9 mouse cellular contexts compared by ENCODE assay signal in genomic region chr5:50032332-50032731, GRCm38 (mm10). TPM values are rescaled to one million over a fixed set of nuclear protein-coding genes. Genes with fewer than 3 reads are reported as not detected.
DNase-seq lines count a peak whose midpoint lies in the region; ATAC-seq and TF ChIP-seq lines count a peak whose summit lies in the region.
"Had no signal": no experiment of that assay in that cellular context is flagged by ENCODE, and none has a peak within 500 bp of the region (broad histone marks: within the 10 kb centered on the region; RNA-seq: fewer than 3 reads in every experiment).

No protein-coding gene starts in this region.

- no peak for TF ChIP-seq POLR2A in cerebellum, adult 2 months (IDR thresholded peaks at IDR 0.05; ENCODE audit: borderline replicate concordance, insufficient read depth, low read length)
- TF ChIP-seq POLR2A in cortical plate, adult 2 months (IDR thresholded peaks at IDR 0.05; ENCODE audit: extremely low read depth, insufficient read depth, low read length) = no peak

- peak; percentile 48; the same call in 1 of the 2 replicates for TF ChIP-seq CTCF in cerebellum, adult 2 months (IDR thresholded peaks at IDR 0.05; ENCODE audit: borderline replicate concordance, insufficient read depth, low read depth, low read length)
- peak; percentile 59 for TF ChIP-seq CTCF in cortical plate, adult 2 months (IDR thresholded peaks at IDR 0.05; ENCODE audit: extremely low read depth, insufficient read depth, low read length)

- WGBS in cerebellum, adult 2 months = 60% methylated on average over 5 of the region's 5 CpGs

- no peaks in the 10 kb centered on the region for H3K4me1 ChIP-seq in cerebellum, adult 2 months (ENCODE audit: control insufficient read depth, insufficient read depth, low read length)
- peaks cover 3% of the 10 kb centered on the region; the same call in 1 of the 2 replicates for H3K4me1 ChIP-seq in cortical plate, adult 2 months (ENCODE audit: control insufficient read depth, insufficient read depth, low read length)

- DNase-seq in cerebellum, adult 2 months = no peak
- DNase-seq in cerebellum, adult 8-10 months = no peak
- DNase-seq in left cerebral cortex, adult 11 months (ENCODE audit: low spot score) = peak; percentile 17
- no peak for DNase-seq in left cerebral cortex, postnatal 36 days (ENCODE audit: low spot score in 2 of 2)
- no peak for DNase-seq in gastrocnemius, postnatal 10 days
- no peak for DNase-seq in embryo, embryonic 10.5 days (ENCODE audit: low spot score)
- DNase-seq: kidney, postnatal 4 days had no signal

- intact Hi-C loops in left cerebral cortex, postnatal 36 days (cut with DNase I) = loop anchor here (2.0 kb wide), 1 partner anchor 56 kb away; no protein-coding TSS in a partner anchor

- H3K4me3 ChIP-seq in cerebellum, adult 2 months (replicated peaks; ENCODE audit: insufficient read depth, low read depth, low read length) = no peak overlapping the region
- H3K4me3 ChIP-seq in cortical plate, adult 2 months (ENCODE audit: insufficient read depth, low read length) = no peak overlapping the region

- peak; percentile 48 for ATAC-seq in megakaryocyte progenitor cell, adult 5-6 weeks (replicated peaks; ENCODE audit: poor library complexity)

- no peaks in the 10 kb centered on the region for H3K27me3 ChIP-seq in cerebellum, adult 2 months (ENCODE audit: control insufficient read depth, insufficient read depth, low read length)

- H3K27ac ChIP-seq in cerebellum, adult 2 months (ENCODE audit: insufficient read depth, low read length) = no peak overlapping the region
- no peak overlapping the region for H3K27ac ChIP-seq in cortical plate, adult 2 months (ENCODE audit: insufficient read depth, low read length)

RNA-seq across cellular contexts. Expression of gene Adgra3, which starts 26.5 kb away (rescaled TPM):
- 10.6 and 11.4 TPM in 2 replicates for polyA plus RNA-seq in cerebellum, adult 2 months (2012; rRNA removed)
- 10 to 100 TPM; 18.7 to 20.5 TPM for total RNA-seq in left cerebral cortex, postnatal 36 days (2021)
- 13.9 TPM in 2 replicates for polyA plus RNA-seq in cortical plate, adult 2 months (2012; rRNA removed)
- 5.4 and 7.4 TPM in 2 replicates for total RNA-seq in megakaryocyte progenitor cell, adult 5-6 weeks (2015)
- 4.0 and 4.7 TPM in 2 replicates for total RNA-seq in megakaryocyte progenitor cell, adult 5-6 weeks (2017)
- 10 to 100 TPM; 19.9 to 29.2 TPM for total RNA-seq in gastrocnemius, postnatal 10 days (2021)
